Mouse (Mus musculus): Measurements from ENCODE around the gene Tent2. TPM values are rescaled to one million over a fixed set of nuclear protein-coding genes. Genes with fewer than 3 reads are reported as not detected.

The Tent2 gene
- total RNA-seq, 2 experiments from 2014 or later = 25.4 to 28.0 TPM

- no peak for DNase-seq
Observed at GRCm38 (mm10) chr13:93141184-93141583, 51.0 kb downstream of the Tent2 start.

- DNase-seq = no peak
Observed at GRCm38 (mm10) chr13:93138059-93138458, 54.1 kb downstream of the Tent2 start.

- no peak for DNase-seq
Observed at GRCm38 (mm10) chr13:93137098-93137497, 55.1 kb downstream of the Tent2 start.

GRCm38 (mm10) chr13:93136251-93136650 lies 55.9 kb downstream of the Tent2 start:
- DNase-seq = no peak

GRCm38 (mm10) chr13:93135501-93135900 lies 56.7 kb downstream of the Tent2 start:
- DNase-seq = no peak

GRCm38 (mm10) chr13:93130674-93131073 lies 61.5 kb downstream of the Tent2 start:
- DNase-seq = no peak

GRCm38 (mm10) chr13:93128961-93129360 lies 63.2 kb downstream of the Tent2 start:
- no peak for DNase-seq

- DNase-seq = no peak
Observed at GRCm38 (mm10) chr13:93128111-93128860, 63.9 kb downstream of the Tent2 start.

GRCm38 (mm10) chr13:93122321-93122720 lies 69.9 kb downstream of the Tent2 start:
- no peak for DNase-seq

GRCm38 (mm10) chr13:93117241-93117640 lies 74.9 kb downstream of the Tent2 start:
- DNase-seq = no peak

GRCm38 (mm10) chr13:93102340-93103090 lies 89.7 kb downstream of the Tent2 start:
- no peak for DNase-seq

GRCm38 (mm10) chr13:93098596-93098995 lies 93.6 kb downstream of the Tent2 start:
- no peak for DNase-seq

GRCm38 (mm10) chr13:93096643-93097042 lies 95.5 kb downstream of the Tent2 start:
- no peak for DNase-seq

Other genes with a start within 250 kb of the Tent2 start
- 1 to 10 TPM; 2.9 to 3.1 TPM for gene Cmya5, start 47.7 kb downstream of the Tent2 start, total RNA-seq (2021)
- gene Homer1, start 107.2 kb upstream of the Tent2 start, total RNA-seq (2021) = 100 to 1,000 TPM; 201 to 229 TPM

Measured in layer of hippocampus, postnatal 36 days (tissue).